Mouse (Mus musculus): ENCODE measurements around the gene Gm42906.

DNA sequence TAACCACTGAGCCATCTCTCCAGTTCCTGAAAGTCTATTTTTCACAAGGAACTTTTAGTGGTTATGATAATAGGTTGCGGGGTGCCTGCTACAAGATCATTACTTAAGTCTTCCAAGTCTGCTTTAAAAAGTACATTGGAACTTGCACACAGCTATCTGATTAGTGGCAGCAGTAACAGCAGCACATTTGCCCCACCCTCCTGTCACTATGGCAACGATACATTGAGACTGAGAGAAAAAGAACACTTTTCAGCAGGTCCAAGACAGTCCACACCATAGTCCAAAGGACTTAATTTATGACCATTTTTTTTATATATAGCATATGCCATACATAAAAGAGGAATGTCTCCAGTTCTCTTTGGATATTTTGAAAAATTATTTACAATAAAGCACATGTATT is 181.7 kb downstream of the Gm42906 start:
- TF ChIP-seq ZC3H11A (IDR thresholded peaks at IDR 0.05; ENCODE audit: borderline replicate concordance, low read depth, low read length), result no peak
- no peak for TF ChIP-seq HCFC1 (IDR thresholded peaks at IDR 0.05; ENCODE audit: borderline replicate concordance, insufficient read depth, low read length)
- no peak for TF ChIP-seq ZNF384 (IDR thresholded peaks at IDR 0.05; ENCODE audit: low read depth, low read length)

Measured in ES-E14 (cell line).